Mouse (Mus musculus) c-Kit-negative CD71-positive TER-119-positive erythroid progenitor cells, embryonic 14.5 days (primary cell): Measurements from ENCODE around the gene Gucd1.
A peak's percentile ranks its signal among the peaks of the same experiment; 100 is the strongest.
"Not testable (repeated sequence)": the region's sequence is repeated elsewhere in the genome, so short reads cannot be mapped to it uniquely, and the experiment has no call there.

ENCODE experiments used
- DNase-seq: peaks from one replicate; pipeline ENCODE4 v3.0.0-alpha.2; 2013; ENCODE audit warnings: low read depth, low spot score

Gene Gucd1

DNA sequence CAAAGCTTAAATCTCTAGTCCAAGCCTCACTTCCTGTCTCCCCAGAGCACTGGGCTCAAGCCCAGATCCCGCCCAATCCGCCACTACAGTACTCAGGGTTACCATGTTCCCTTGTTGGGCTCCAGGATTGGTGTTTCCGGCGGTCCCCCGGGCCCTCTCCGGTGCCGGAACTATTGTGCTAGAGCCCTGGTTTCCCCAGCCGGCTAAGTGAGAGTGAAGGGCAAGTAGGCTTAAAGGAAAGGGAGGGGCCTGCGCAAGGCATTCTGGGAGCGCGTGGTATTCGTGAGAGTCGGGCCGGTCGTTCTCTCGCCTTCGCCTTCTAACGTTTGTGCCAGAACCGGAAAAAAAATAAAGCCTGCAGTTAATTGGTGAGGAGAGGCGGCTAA, at the start of gene Gucd1:
Gene Gucd1, minus strand, starts transcription at position 215 of the 386 bp plus-strand sequence.
- peak; percentile 92 for DNase-seq

DNA sequence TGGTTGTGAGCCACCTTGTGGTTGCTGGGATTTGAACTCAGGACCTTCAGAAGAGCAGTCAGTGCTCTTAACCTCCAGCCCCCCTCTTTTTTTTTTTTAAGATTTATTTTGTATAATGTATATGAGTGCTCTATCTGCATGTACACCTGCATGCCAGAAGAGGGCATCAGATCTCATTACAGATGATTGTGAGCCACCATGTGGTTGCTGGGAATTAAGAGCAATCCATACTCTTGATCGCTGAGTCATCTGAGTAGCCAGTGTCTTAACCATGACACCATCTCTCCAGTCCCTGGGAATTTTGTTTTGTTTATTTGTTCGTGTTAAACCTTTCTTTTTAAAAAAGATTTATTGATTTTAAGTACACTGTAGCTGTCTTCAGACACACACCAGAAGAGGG, 49.0 kb upstream of the Gucd1 start:
- DNase-seq: not testable (repeated sequence)

DNA sequence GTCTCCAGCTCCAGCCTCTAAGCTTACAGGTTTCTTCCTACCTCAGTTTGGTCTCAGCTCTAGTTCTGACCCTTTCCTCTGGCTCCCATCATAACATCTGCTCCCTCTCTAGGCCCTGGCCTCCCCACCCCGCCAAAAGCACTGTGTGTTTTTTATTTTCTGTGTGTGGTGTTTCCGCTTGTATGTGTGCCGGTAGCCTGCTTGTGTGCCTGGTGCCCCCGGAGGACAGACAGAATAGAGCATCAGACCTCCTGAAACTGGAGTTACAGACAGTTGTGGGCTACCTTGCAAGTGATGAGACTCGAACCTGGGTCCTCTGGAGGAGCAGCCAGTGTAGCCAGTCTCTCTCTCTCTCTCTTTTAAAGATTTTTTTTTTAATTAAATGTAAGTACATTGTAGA, 48.5 kb upstream of the Gucd1 start:
- DNase-seq: no peak

DNA sequence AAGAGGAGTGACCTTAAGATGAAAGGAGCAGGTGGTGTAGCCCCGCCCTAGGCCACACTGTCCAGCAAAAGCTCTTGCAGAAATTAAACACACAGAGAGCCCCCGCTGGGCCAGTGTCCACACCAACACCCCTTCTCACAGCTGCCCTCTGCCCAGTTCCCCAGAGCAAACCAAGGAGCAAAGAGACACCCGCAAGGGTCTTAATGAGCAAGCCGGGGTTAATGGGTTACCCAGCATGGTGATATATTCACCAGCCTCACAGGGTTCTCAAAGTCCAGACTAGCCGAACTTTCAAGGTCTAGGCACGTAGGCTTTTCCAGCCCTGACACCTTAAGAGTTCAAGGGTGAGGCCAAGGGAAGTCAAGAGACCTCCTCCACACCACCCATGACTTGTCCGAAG, 48.1 kb upstream of the Gucd1 start:
- no peak for DNase-seq

DNA sequence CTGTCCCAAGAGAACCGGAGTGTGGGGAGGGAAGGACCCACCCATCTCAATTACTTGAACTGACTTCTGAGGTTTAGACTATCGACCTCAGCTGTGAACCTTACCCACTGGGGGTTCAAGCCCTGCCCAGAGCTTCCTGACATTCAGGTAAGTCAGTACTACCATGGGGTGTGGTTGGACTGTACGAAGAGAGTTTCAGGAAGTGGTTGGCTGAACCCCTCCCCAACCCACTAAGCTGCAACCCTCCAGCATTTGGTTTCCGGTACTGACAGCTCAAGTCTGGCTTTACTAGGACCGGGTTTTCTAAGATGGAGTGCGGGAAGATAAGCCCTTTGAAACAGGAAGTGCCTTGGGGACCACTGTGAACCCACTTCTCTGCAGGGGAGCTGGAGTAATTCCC, 47.7 kb upstream of the Gucd1 start:
- no peak for DNase-seq

DNA sequence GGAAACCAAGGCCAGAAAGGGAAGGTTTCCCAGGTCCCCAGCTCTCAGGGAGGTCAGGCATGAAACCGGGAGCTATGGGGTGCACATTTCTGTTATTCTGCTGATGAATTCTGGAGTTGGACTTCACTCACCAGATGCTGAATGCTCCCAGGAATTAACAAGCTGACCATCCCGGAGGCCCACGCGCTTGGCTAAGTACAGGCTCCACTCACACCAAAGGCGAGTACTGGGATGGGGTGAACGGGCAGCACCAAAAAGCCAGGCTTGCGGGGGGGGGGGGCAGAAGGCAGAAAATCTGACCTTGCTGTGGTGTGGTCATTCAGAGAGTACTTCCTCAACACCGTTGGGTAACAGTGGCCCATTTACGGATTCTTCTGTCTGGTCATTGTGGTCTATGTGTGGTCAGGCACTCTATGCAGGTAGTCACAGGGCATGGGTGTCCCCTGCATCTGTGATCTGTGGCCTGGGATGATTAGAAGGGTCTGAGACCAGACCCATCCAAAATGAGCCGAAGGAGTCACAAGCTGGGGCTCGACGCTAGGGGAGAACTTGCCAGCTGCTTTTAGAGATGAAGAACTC, 47.0 kb upstream of the Gucd1 start:
- DNase-seq: no peak

DNA sequence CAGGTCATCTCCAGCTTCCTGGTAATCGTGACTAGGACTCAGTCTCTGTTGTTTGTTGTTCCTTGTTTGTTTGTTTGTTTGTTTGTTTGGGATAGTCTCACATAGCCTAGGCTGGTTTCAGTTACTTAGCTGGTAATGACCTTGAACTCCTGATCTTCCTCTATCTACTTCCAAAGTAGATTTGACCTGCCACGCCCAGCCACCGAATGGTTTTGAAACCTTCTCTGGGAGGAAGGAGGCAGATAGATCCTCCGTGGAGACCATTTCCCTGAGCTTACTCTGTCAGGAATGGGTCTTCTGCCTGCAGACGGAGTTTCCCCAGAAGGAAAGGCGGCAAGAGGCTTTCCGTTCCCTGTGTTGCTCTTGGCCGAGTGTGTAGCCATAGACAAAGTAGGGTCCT, 44.8 kb upstream of the Gucd1 start:
- DNase-seq: no peak

DNA sequence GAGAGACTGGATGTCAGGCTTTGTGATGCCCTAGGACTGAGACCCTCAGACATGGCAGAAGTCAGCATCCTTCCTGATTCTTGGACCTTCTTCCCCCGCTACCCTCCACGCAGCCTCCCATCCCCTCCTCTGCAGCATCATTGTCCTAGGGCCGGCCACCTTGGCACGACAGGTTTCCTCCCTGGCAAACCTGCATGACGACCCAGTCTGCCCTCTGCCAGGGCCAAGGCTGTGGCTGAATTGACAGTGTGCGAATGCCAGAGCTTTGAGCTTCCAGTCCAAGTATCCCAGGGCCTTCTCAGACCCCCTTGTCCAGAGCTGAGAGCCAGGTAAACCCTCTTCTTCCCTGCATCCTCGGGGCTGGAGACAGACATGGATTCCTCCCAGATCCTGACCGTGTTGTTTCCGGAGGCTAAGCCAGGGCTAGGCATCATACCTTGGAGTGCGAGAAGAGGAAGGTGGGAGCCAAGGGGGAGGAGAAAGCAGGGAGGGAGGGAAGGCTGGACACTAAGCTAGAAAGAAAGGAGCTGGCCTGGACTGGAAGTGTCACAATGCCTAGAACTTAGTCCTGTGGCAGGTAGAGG, 43.4 kb upstream of the Gucd1 start, which contains the start of gene Ggt1:
Gene Ggt1, plus strand, starts transcription at position 534 of the 584 bp plus-strand sequence.
- DNase-seq: no peak

DNA sequence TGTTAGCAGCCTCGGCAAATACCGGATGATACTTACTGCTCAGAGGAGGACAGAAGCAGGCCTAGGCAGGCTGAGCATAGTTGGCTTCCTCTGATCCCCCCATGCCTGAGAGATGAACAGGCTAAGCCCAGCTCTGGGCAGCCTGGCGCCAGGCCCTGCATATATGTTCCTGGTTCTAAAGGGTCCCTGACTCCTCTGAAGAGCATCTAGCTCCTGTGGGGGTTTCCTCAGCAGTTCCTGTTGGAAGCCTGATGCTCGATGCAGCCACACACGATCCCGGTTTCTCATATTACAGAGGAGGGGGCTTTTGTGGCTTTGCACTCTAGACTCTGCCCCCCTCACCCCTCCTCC, 42.8 kb upstream of the Gucd1 start:
- no peak for DNase-seq

DNA sequence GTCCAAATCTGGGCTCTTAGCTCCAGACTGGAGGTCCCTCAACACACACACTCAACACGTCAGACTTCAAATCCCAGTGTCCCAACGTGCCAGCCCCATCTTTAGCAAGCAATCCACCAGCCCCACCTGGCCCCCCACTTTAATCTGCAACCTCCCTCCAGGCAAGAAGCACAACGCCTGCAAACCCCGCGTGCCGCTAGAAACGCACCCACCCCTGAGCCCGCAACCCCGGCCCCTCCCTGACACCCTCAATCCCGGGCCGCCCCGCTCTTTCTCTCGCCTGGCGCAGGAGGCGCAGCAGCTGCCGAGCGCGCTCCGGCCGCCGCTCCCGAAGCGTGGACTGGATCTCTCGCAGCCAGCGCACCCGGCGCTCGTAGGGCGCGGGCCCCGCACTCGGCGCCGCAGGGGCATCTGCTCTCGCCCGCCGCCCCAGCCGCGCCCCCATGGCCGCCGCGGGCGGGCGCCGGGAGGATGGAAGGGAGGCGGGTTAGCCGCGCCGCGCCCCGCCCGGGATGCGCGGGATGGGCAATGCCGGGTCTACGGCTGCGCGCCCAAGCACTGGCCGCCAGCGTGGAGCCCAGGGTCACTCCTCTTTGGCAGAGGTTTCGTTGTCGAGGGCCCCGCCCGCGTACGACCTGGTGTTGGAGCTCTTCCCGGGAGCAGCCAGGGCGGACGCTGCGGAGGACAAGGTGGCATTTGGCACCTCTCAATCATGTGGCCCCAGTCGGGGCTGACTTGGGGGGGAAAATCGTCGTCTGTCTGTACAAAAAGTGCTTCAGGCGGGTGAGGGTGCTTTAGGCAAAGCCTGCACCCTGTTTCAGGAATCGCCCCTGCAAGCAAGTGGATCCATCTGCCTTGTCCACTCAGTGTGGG, 42.1 kb upstream of the Gucd1 start, which contains the start of gene Lrrc75b:
Gene Lrrc75b, minus strand, starts transcription at position 655 of the 873 bp plus-strand sequence.
- DNase-seq: no peak

DNA sequence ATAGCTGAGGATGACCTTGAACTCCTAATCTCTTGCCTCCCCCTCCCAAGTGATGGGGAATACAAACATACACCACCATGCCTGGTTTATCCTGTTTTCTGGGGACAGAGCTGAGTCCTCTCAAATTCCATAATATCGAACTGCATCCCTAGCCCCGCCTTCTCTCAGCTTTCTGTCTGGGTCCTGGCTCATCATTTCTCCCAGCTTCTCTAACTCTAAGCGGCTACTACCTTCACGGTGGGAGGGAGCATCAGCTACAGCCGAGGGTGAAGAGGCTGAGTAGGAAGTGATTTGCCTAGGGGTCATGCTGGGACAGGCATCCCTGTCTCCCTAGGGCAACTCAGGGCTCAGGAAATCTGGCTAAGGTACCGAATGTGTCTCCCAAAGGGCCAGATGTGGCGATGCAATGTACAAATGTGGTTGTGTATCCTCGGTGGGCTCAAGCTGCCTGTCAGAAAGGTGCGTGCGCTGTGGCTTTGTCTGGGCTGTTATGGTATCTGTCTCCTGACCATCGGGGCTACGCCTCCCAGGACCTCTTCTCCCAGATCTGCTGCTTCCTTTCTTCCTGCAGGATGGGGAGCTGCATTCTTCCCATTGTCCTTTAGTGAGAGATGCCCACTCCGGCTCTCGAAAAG, 41.4 kb upstream of the Gucd1 start:
- no peak for DNase-seq

DNA sequence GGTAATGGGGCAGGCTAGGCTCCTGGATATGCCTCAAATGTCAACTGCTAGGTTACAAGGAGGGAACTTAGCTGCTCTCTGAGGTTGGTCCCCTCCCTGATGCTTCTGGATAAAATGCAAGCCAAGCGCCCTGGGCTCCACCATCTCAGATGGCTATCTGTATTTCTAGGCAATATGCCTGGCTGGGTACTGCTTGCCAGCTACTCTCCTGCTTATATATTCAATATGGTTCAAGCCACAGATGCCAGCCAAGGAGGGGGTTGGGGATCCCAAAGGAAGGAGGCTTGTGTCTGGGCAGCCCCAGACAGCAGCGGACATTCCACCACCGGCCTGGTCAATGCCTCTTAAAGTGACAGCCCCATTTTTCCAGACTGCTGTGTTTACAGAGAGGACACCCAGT, 40.7 kb upstream of the Gucd1 start:
- DNase-seq: no peak

DNA sequence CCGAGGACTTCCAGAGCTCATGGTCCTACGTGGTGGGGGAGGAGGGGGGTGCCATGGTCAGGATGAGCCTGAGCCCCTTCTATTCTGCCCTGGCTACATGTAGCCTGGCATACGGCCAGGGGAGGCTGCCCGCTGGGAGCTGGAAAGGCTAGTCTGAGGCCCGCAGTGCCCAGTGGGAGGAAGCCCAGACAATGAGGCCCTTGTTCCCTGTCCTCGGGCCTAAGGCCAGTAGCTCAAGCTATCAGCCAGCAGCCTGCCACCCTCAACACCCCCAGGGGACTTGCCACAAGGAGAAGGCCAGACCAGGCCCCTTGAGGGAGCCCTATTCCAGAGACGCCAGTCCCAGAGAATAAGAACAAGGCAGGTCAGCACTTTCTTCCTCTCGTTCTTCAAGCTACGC, 38.3 kb upstream of the Gucd1 start:
- no peak for DNase-seq

DNA sequence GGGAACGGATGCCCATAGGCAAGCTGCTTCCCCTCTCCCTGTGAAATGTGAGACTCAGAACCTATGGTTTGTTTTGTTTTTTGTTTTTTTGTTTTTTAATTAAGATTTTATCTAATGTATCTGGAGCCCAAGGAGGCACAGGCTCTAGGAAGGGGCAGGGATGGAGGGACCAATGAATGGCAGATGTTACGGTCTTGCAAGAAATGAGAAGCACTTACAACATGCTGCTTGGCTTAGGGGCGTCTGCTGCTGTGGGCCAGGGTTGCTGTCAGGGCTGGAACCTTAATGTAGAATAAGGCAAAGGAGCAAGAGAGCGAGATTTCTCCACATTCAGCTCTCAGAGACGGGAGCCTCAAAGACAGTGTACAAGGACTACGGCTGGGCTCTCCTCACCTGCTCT, 37.8 kb upstream of the Gucd1 start:
- DNase-seq: no peak

DNA sequence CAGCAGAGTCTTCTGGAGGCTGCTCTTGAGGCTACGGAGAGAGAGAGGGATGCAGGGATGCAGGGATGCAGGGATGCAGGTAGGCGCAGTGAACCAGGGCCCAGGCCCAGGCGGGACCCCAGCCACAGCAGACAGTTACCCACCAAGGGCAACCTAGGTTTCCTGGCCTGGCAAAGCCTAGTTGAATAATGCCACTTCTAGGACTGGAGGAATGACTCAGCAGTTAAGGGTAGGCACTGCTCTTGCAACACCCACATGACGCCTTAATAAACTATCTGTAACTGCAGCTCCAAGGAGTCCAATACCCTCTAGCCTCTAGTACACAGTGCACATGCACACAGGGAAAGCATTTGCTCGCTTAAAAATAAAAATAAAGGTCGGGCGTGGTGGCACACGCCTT, 36.3 kb upstream of the Gucd1 start:
- peak; percentile 4 for DNase-seq

DNA sequence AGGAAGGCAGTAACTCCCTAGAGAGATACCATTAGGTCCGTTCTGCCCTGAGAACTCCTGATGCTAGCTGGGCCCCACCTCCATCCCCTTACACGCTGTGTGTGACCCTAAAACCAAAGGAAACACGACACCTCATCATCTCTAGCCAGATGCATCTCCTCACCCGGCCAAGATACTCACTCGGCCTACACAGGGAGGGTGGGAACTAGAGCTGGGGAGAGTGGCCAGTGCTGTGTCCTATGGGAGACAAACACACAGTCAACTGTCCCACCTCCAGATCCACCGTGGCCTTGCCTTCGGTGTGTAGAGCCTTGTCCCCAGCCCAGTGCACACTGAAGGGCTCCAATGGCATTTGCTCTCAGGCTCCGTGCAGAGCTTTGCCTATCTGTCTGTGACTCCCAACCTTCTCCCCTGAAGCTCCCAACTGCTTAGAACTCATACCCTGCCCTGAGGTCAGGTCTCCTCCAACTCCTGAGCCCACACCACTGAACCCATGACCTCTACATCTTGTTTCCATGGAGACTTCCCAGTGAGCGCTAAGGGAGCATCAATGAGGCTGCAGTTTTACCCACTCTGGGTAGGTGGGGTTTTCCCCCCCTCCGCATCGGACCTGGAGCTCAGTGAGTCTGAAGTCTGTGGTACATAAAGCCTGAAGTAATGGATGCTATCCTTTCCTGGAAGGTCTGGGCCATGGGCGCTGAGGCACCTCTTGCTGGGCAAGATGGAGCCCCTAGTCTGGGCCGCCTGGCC, 35.1 kb upstream of the Gucd1 start:
- no peak for DNase-seq

DNA sequence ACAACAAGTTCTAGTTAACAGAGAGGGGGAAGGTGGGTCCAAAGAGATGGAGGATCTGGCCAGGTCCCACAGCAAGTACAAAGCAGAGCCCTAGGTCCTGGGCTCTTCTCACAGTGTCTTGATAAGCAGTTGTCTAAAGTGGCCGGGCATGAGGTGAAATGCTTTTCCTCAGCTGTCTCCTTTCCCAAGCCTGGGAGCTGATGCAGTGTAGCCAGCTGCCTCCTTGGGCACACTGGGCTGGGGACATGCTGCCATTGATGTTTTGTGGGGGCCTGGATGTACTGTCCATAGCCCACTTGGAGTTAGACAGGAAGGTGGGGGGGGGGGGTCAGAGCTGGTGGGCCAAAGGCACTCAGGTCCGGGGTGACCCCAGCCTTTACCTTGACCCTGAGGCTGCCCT, 34.3 kb upstream of the Gucd1 start:
- no peak for DNase-seq

DNA sequence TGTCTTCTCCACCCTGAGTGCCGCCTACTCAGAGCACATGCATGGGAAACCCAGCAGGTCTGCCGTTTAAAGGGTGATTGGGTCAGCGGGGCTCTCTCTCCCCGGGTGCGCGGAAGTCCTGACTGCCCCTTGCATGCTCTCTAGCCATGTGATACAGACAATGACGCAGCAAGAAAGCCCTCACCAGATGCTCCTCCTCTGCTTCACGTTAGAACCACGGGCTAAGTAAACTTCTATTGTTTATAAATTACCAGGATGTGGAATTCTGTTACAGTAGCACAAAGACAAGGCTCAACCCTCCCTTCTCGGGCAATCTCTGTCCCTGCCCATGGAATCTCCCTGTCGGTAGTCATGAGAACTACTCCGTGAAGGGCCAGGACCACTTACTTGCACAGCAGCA, 33.4 kb upstream of the Gucd1 start:
- DNase-seq: no peak

DNA sequence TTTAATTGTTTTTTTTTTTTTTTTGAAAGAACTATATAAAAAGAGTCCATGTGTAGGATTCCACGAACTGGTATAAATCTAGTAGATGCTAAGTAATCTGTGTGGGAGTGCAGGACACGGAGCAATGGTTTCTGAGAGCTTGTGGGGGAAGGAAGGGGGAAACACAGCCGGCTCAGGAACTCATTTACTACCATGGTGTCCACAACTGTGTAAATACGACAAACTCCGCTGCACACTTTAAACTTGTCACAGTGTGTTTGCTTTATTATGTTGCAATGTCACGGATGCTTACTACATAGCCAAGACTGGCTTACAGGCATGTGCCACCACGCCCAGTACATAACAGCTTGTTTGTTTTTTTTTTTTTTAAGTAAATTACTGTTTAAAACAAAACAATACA, 32.1 kb upstream of the Gucd1 start:
- DNase-seq: no peak

DNA sequence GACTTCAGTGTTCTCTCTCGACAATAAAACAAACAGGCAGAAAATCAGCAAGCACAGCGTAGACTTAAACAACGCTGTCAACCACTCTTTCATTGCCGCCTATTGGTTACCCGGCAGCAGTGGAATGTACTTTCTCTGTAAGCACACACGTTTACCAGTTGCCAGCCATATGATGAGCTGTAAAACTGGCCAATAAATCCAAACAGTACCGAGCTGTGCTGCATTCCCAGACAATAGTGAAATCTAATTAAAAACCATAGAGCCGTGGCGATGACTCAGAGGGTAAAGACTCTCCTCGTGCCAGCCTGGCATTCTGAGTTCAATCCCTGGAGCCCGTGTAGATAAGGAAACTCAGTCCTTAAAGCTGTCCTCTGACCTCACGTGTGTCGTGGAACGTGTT, 30.7 kb upstream of the Gucd1 start:
- DNase-seq: no peak

DNA sequence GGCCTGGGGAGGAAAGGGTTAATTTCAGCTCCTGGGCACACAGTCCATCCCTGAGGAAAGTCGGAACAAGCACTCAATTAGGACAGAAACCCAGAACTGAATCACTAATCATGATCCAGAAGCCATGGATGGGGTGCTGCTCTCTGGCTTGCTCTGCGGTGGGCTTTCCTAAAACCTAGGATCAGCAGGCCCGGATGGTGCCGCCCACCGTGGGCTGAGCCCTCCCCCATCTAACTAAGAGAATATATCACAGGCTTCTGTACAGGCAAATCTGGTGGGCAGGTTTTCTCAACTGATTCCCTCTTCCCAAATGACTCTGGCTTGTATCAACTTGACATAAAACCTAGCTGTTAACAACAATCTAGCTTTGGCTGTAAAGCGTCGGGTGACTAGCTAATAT, 30.1 kb upstream of the Gucd1 start:
- DNase-seq: no peak

DNA sequence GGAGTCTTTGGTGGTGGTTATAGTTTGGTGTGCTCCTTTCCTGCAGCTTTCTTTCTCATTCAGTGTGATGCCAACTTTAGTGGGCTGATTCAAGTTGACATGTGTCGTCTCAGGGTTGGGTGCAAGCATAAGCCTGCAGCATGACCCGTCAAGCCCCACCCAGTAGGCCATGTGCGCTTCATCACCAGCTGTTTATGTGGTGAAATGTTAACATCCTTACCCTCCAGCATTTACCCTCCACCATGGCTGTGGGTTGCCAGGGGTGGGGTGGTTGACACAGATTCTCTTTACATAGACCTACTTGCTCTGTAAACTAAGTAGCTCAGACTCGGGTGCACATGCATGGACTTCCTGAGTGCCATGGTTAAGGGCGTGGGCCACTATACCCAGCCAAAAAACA, 18.4 kb upstream of the Gucd1 start:
- no peak for DNase-seq
